Mouse (Mus musculus) left cerebral cortex, postnatal 36 days (tissue): ENCODE results near the gene Rnf24. TPM values are rescaled to one million over a fixed set of nuclear protein-coding genes. Genes with fewer than 3 reads are reported as not detected.

Experiments
- DNase-seq, 2 experiments: peaks; one replicate each; pipeline ENCODE4 v3.0.0; 2021 to 2022; ENCODE audit warnings: low spot score in 2 of 2, mixed read lengths in 1 of 2
- intact Hi-C: fragments of 180-260 bp; cut with DNase I; formaldehyde crosslinking; loops from one replicate; pipeline ENCODE4 v1.15.1; 2025
- total RNA-seq, 2 experiments: library from RNA; stranded (reverse); gene quantifications; 2 replicates each; pipeline ENCODE4 v1.2.3; 2021

The Rnf24 gene
- total RNA-seq = 10 to 100 TPM; 37.4 to 39.4 TPM

GRCm38 (mm10) chr2:131352747-131353563, at the start of gene Rnf24:
TSS of gene Rnf24 (minus strand) at chr2:131352892.
- peak; percentile 99 for DNase-seq
- intact Hi-C loops = loop anchor here (10.0 kb wide), 1 partner anchor 62 kb away; no protein-coding TSS in a partner anchor

- intact Hi-C loops = no loop called here
- no peak for DNase-seq
Observed at GRCm38 (mm10) chr2:131401794-131402495, 49.3 kb upstream of the Rnf24 start.

GRCm38 (mm10) chr2:131400846-131401245, 48.2 kb upstream of the Rnf24 start:
- no peak for DNase-seq
- intact Hi-C loops = no loop called here

GRCm38 (mm10) chr2:131397323-131397848, 44.7 kb upstream of the Rnf24 start:
- intact Hi-C loops = no loop called here

GRCm38 (mm10) chr2:131386350-131386962, 33.8 kb upstream of the Rnf24 start:
- no peak for DNase-seq

More at GRCm38 (mm10) chr2:131397323-131397848, 44.7 kb upstream of the Rnf24 start:
- DNase-seq = no peak

GRCm38 (mm10) chr2:131385176-131385575, 32.5 kb upstream of the Rnf24 start:
- intact Hi-C loops = no loop called here

More at GRCm38 (mm10) chr2:131386350-131386962, 33.8 kb upstream of the Rnf24 start:
- intact Hi-C loops = no loop called here

GRCm38 (mm10) chr2:131379541-131379940, 26.8 kb upstream of the Rnf24 start:
- no peak for DNase-seq
- intact Hi-C loops = no loop called here

More at GRCm38 (mm10) chr2:131385176-131385575, 32.5 kb upstream of the Rnf24 start:
- DNase-seq = peak in 1 of 2 experiments; percentile 33

GRCm38 (mm10) chr2:131378872-131379271, 26.2 kb upstream of the Rnf24 start:
- DNase-seq = peak in 1 of 2 experiments; percentile 28
- intact Hi-C loops = no loop called here

GRCm38 (mm10) chr2:131377055-131377454, 24.4 kb upstream of the Rnf24 start:
- intact Hi-C loops = no loop called here
- peak; percentile 49 to 66 for DNase-seq

- intact Hi-C loops = no loop called here
- DNase-seq = no peak
Observed at GRCm38 (mm10) chr2:131373656-131374055, 21.0 kb upstream of the Rnf24 start.

GRCm38 (mm10) chr2:131372276-131372877, 19.7 kb upstream of the Rnf24 start:
- no peak for DNase-seq
- intact Hi-C loops = no loop called here

- intact Hi-C loops = no loop called here
- no peak for DNase-seq
Observed at GRCm38 (mm10) chr2:131371811-131372210, 19.1 kb upstream of the Rnf24 start.

GRCm38 (mm10) chr2:131370828-131371227, 18.1 kb upstream of the Rnf24 start:
- intact Hi-C loops = no loop called here

GRCm38 (mm10) chr2:131364689-131365088, 12.0 kb upstream of the Rnf24 start:
- intact Hi-C loops = no loop called here
- DNase-seq = no peak

More at GRCm38 (mm10) chr2:131370828-131371227, 18.1 kb upstream of the Rnf24 start:
- DNase-seq = no peak

GRCm38 (mm10) chr2:131358481-131358880, 5.8 kb upstream of the Rnf24 start:
- intact Hi-C loops = loop anchor here (10.0 kb wide), 1 partner anchor 56 kb away; no protein-coding TSS in a partner anchor

GRCm38 (mm10) chr2:131354049-131354448, 1.4 kb upstream of the Rnf24 start:
- intact Hi-C loops = loop anchor here (10.0 kb wide), 1 partner anchor 61 kb away; no protein-coding TSS in a partner anchor
- DNase-seq = no peak

More at GRCm38 (mm10) chr2:131358481-131358880, 5.8 kb upstream of the Rnf24 start:
- DNase-seq = no peak

- DNase-seq = no peak
- intact Hi-C loops = loop anchor here (10.0 kb wide), 1 partner anchor 61 kb away; no protein-coding TSS in a partner anchor
Observed at GRCm38 (mm10) chr2:131353564-131353915, 848 bp upstream of the Rnf24 start.

- no peak for DNase-seq
- intact Hi-C loops = loop anchor here (10.0 kb wide), 1 partner anchor 63 kb away; no protein-coding TSS in a partner anchor
Observed at GRCm38 (mm10) chr2:131351968-131352746, 535 bp downstream of the Rnf24 start.
